8 mouse cellular contexts compared by ENCODE assay signal in the genomic region with DNA sequence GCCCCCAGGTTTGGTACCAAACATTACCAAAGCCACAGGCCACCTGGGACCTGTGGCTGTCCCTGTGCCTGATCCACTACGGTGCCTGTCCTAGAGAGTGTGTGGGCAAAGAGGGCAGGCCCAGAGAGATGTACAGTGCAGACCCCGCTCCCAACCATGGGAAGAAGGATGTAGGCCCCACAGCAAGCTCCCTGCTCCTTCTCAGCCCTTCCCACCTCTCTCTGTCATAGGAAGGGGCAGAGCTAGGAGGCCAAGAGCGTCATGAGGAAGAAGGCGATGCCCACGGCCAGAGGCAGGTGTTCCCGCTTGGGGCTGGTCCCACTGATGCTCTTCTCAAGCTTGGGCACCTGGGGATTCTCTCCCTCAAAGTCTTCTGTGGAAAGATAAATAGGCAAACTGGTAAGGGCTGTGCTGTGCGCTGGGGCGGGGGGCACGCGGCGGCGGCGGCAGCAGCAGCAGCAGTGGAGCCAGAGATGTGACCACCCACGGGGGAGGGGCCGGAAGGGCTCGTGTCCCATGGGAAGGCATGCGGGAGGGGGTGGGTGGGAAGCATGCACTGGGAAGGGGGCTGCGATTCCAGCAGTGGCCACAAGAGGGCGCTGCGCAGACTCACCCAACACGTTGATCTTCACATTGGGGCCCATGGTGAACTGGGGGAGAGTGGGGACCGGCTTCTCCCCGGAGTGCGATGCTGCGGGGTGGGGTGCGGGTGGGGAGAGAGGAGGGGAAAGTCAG. TPM values are rescaled to one million over a fixed set of nuclear protein-coding genes. Genes with fewer than 3 reads are reported as not detected.
A peak's percentile ranks its signal among the peaks of the same experiment; 100 is the strongest.
DNase-seq lines count a peak whose midpoint lies in the region; ATAC-seq lines count a peak whose summit lies in the region.

No protein-coding gene starts in this region.

- H3K9ac ChIP-seq in hindbrain, embryonic 14.5 days, result 0 out of 2 replicates have a peak overlapping the region, but pooled peaks have one; percentile 0

- 6% methylated on average over 21 of the region's 26 CpGs for WGBS in hindbrain, embryonic 14.5 days

- H3K27me3 ChIP-seq in hindbrain, embryonic 14.5 days (ENCODE audit: control insufficient read depth, insufficient read depth, low read length), result peaks cover 12% of the 10 kb centered on the region; the same call in 1 of the 2 replicates

- H3K4me1 ChIP-seq in hindbrain, embryonic 14.5 days (replicated peaks; ENCODE audit: control insufficient read depth, insufficient read depth, low read length), result peaks cover 29% of the 10 kb centered on the region; the same call in 1 of the 2 replicates

- no peak for ATAC-seq in hindbrain, embryonic 14.5 days (ENCODE audit: low FRiP score)
- ATAC-seq in megakaryocyte, adult 5-6 weeks (ENCODE audit: poor library complexity, severe bottlenecking), result peak; percentile 45; the same call in 1 of the 2 replicates

- no peaks in the 10 kb centered on the region for H3K9me3 ChIP-seq in hindbrain, embryonic 14.5 days (ENCODE audit: control insufficient read depth, low read length)

- peaks cover 30% of the 10 kb centered on the region for H3K36me3 ChIP-seq in hindbrain, embryonic 14.5 days (replicated peaks; ENCODE audit: control insufficient read depth, insufficient read depth)

- no peak overlapping the region for H3K27ac ChIP-seq in hindbrain, embryonic 14.5 days

- peak; percentile 86 for DNase-seq in layer of hippocampus, adult 11-12 months (ENCODE audit: low spot score)
- no peak for DNase-seq in layer of hippocampus, adult 9-10 months (ENCODE audit: low spot score)
- peak; percentile 70 for DNase-seq in cerebellum, adult 9-10 months
- DNase-seq in frontal cortex, postnatal 36 days (ENCODE audit: low spot score in 2 of 2), result peak; percentile 79 to 80
- peak; percentile 77 for DNase-seq in hindbrain, embryonic 14.5 days (ENCODE audit: low spot score)
- peak; percentile 64 to 82 for DNase-seq in left cerebral cortex, adult 8-10 months (ENCODE audit: low spot score in 2 of 2)
- peak; percentile 85 for DNase-seq in right cerebral cortex, postnatal 14 days

- peak overlapping the region; percentile 38 for H3K4me2 ChIP-seq in hindbrain, embryonic 14.5 days (replicated peaks)

- peak overlapping the region; percentile 8 for H3K4me3 ChIP-seq in hindbrain, embryonic 14.5 days (replicated peaks; ENCODE audit: low read length)

RNA-seq across cellular contexts. Expression of gene Efna3, which starts 7.4 kb away (rescaled TPM):
- polyA plus RNA-seq in hindbrain, embryonic 14.5 days (2014; fragmentation: Nextera tagmentation; extraction: Ambion mirVana), result 62.5 and 70.3 TPM in 2 replicates
- 10 to 100 TPM; 50.1 to 61.2 (median 55.3) TPM for total RNA-seq in left cerebral cortex, adult 8-10 months (2022)
- total RNA-seq in megakaryocyte, adult 5-6 weeks (2015), result not detected in 2 replicates
- not detected in 2 replicates for total RNA-seq in megakaryocyte, adult 5-6 weeks (2017)

RNA-seq across cellular contexts. Expression of gene Efna4, which starts 22.5 kb away (rescaled TPM):
- 4.4 and 4.9 TPM in 2 replicates for polyA plus RNA-seq in hindbrain, embryonic 14.5 days (2014; fragmentation: Nextera tagmentation; extraction: Ambion mirVana)
- total RNA-seq in left cerebral cortex, adult 8-10 months (2022), result under 1 TPM in 3 of 4 experiments, not detected in 1; 0.22 to 0.46 (median 0.30) TPM
- 0.16 and 0.33 TPM in 2 replicates for total RNA-seq in megakaryocyte, adult 5-6 weeks (2015)
- not detected in 2 replicates for total RNA-seq in megakaryocyte, adult 5-6 weeks (2017)

RNA-seq across cellular contexts. Expression of gene Efna1, which starts 34.4 kb away (rescaled TPM):
- polyA plus RNA-seq in hindbrain, embryonic 14.5 days (2014; fragmentation: Nextera tagmentation; extraction: Ambion mirVana), result 9.4 and 10.8 TPM in 2 replicates
- total RNA-seq in left cerebral cortex, adult 8-10 months (2022), result 1 to 10 TPM; 5.6 to 8.8 (median 6.8) TPM
- not detected in 2 replicates for total RNA-seq in megakaryocyte, adult 5-6 weeks (2015)
- not detected in 2 replicates for total RNA-seq in megakaryocyte, adult 5-6 weeks (2017)

RNA-seq across cellular contexts. Expression of gene Adam15, which starts 34.4 kb away (rescaled TPM):
- polyA plus RNA-seq in hindbrain, embryonic 14.5 days (2014; fragmentation: Nextera tagmentation; extraction: Ambion mirVana), result 40.8 and 44.0 TPM in 2 replicates
- 100 to 1,000 TPM; 104 to 122 (median 108) TPM for total RNA-seq in left cerebral cortex, adult 8-10 months (2022)
- 107 and 135 TPM in 2 replicates for total RNA-seq in megakaryocyte, adult 5-6 weeks (2015)
- total RNA-seq in megakaryocyte, adult 5-6 weeks (2017), result 100 and 124 TPM in 2 replicates

RNA-seq across cellular contexts. Expression of gene Slc50a1, which starts 45.0 kb away (rescaled TPM):
- 36.0 and 38.8 TPM in 2 replicates for polyA plus RNA-seq in hindbrain, embryonic 14.5 days (2014; fragmentation: Nextera tagmentation; extraction: Ambion mirVana)
- 10 to 100 TPM; 38.0 to 48.9 (median 45.5) TPM for total RNA-seq in left cerebral cortex, adult 8-10 months (2022)
- 42.9 and 68.4 TPM in 2 replicates for total RNA-seq in megakaryocyte, adult 5-6 weeks (2015)
- 31.5 and 52.2 TPM in 2 replicates for total RNA-seq in megakaryocyte, adult 5-6 weeks (2017)

Comparison
In these comparisons a context has a peak if more than half of its experiments do, and no peak if none do; other contexts are left out.
1. RNA of gene Efna3, which starts 7.4 kb away (total RNA-seq): 50.1 to 61.2 TPM in left cerebral cortex, adult 8-10 months; not detected in megakaryocyte, adult 5-6 weeks; every median in the first group is over 10 times any median in the second.
2. RNA of gene Efna1, which starts 34.4 kb away (total RNA-seq): 5.6 to 8.8 TPM in left cerebral cortex, adult 8-10 months; not detected in megakaryocyte, adult 5-6 weeks; every median in the first group is over 4 times any median in the second.